Mouse (Mus musculus) T-helper 2 cell (primary cell): Measurements from ENCODE around the gene Wnt8b.

ENCODE experiments used
- in situ Hi-C: fragments of 300-600 bp; cut with MboI, MseI; formaldehyde crosslinking; loops from one replicate; pipeline ENCODE4 v1.15.1; 2025; ENCODE audit warnings: high pct_unique_total_duplicates

The Wnt8b gene

GRCm38 (mm10) chr19:44511451-44512231 lies 18.4 kb downstream of the Wnt8b start:
- in situ Hi-C loops = no loop called here

GRCm38 (mm10) chr19:44512601-44513000 lies 19.3 kb downstream of the Wnt8b start:
- in situ Hi-C loops = no loop called here

GRCm38 (mm10) chr19:44513054-44513833 lies 20.0 kb downstream of the Wnt8b start:
- in situ Hi-C loops = no loop called here

GRCm38 (mm10) chr19:44513921-44514482 lies 20.7 kb downstream of the Wnt8b start:
- in situ Hi-C loops = no loop called here

GRCm38 (mm10) chr19:44514521-44515451 lies 21.5 kb downstream of the Wnt8b start:
- in situ Hi-C loops = no loop called here

GRCm38 (mm10) chr19:44515769-44516168 lies 22.5 kb downstream of the Wnt8b start:
- in situ Hi-C loops = no loop called here

- in situ Hi-C loops = no loop called here
Measured at GRCm38 (mm10) chr19:44517996-44518768, 24.9 kb downstream of the Wnt8b start.

- in situ Hi-C loops = no loop called here
Measured at GRCm38 (mm10) chr19:44519152-44519551, 25.9 kb downstream of the Wnt8b start.

- in situ Hi-C loops = loop anchor here (5.0 kb wide), 1 partner anchor 48 kb away; no protein-coding TSS in a partner anchor
Measured at GRCm38 (mm10) chr19:44525551-44526205, 32.4 kb downstream of the Wnt8b start.

- in situ Hi-C loops = no loop called here
Measured at GRCm38 (mm10) chr19:44530018-44530417, 36.7 kb downstream of the Wnt8b start.

- in situ Hi-C loops = no loop called here
Measured at GRCm38 (mm10) chr19:44535376-44535775, 42.1 kb downstream of the Wnt8b start.

GRCm38 (mm10) chr19:44537416-44537815 lies 44.1 kb downstream of the Wnt8b start:
- in situ Hi-C loops = no loop called here

GRCm38 (mm10) chr19:44542694-44543178 lies 49.5 kb downstream of the Wnt8b start:
- in situ Hi-C loops = no loop called here

GRCm38 (mm10) chr19:44544372-44544771 lies 51.1 kb downstream of the Wnt8b start:
- in situ Hi-C loops = no loop called here

GRCm38 (mm10) chr19:44544775-44545174 lies 51.5 kb downstream of the Wnt8b start:
- in situ Hi-C loops = no loop called here

GRCm38 (mm10) chr19:44545321-44546041 lies 52.2 kb downstream of the Wnt8b start, which contains the start of gene Sec31b:
Sec31b (minus strand) TSS chr19:44545864.
- in situ Hi-C loops = no loop called here

- in situ Hi-C loops = no loop called here
Measured at GRCm38 (mm10) chr19:44552731-44553130, 59.5 kb downstream of the Wnt8b start, which contains the start of gene Gm20538. Gm20538 (minus strand) TSS chr19:44552831.

- in situ Hi-C loops = no loop called here
Measured at GRCm38 (mm10) chr19:44553286-44553685, 60.0 kb downstream of the Wnt8b start.

GRCm38 (mm10) chr19:44554490-44554860 lies 61.2 kb downstream of the Wnt8b start:
- in situ Hi-C loops = no loop called here
